Mouse (Mus musculus) hindbrain, embryonic 16.5 days (tissue): Measurements from ENCODE around the gene Thada. TPM values are rescaled to one million over a fixed set of nuclear protein-coding genes. Genes with fewer than 3 reads are reported as not detected.

Experiments used
- ATAC-seq: fragments of 200-750 bp; cut with Nextera tagmentation; 2 replicates; pipeline ENCODE4 v1.8.0; 2017; ENCODE audit warnings: moderate TSS enrichment, moderate library complexity
- H3K27ac ChIP-seq: fragments of 300-500 bp; sonication (generic); 2 replicates; pipeline ENCODE4 v1.5.1; 2014; ENCODE audit warnings: low read depth, mild to moderate bottlenecking, control low read depth, low read length, moderate library complexity
- H3K27me3 ChIP-seq: fragments of 300-500 bp; sonication (generic); replicated peaks from 2 replicates; pipeline ENCODE4 v1.6.1; 2014; ENCODE audit warnings: low read length; ENCODE audit not compliant: control insufficient read depth, insufficient read depth
- H3K36me3 ChIP-seq: fragments of 300-500 bp; sonication (generic); 2 replicates; pipeline ENCODE4 v1.6.1; 2014; ENCODE audit warnings: mild to moderate bottlenecking, low read length, moderate library complexity, mixed read lengths; ENCODE audit not compliant: control insufficient read depth, insufficient read depth
- H3K4me1 ChIP-seq: fragments of 300-500 bp; sonication (generic); 2 replicates; pipeline ENCODE4 v1.6.1; 2014; ENCODE audit warnings: low read depth, low read length; ENCODE audit not compliant: control insufficient read depth, insufficient read depth
- H3K4me2 ChIP-seq: fragments of 300-500 bp; sonication (generic); 2 replicates; pipeline ENCODE4 v1.6.1; 2014; ENCODE audit warnings: mild to moderate bottlenecking, low read length, control low read depth, moderate library complexity
- H3K4me3 ChIP-seq: fragments of 300-500 bp; sonication (generic); 2 replicates; pipeline ENCODE4 v1.5.1; 2014; ENCODE audit warnings: mild to moderate bottlenecking, low read length, control low read depth, moderate library complexity
- H3K9ac ChIP-seq: fragments of 300-500 bp; sonication (generic); 2 replicates; pipeline ENCODE4 v1.6.1; 2014; ENCODE audit warnings: low read depth, mild to moderate bottlenecking, control low read depth, low read length, moderate library complexity
- H3K9me3 ChIP-seq: fragments of 300-500 bp; sonication (generic); 2 replicates; pipeline ENCODE4 v1.6.1; 2014; ENCODE audit warnings: mild to moderate bottlenecking, low read length, moderate library complexity; ENCODE audit not compliant: control insufficient read depth
- WGBS: fragments of 180-500 bp; shearing (Covaris S2); extraction: QIAGEN DNeasy Blood & Tissue Kit; methylation state at CpG from one replicate; pipeline ENCODE4 v1.1.7; 2014; 5-methylcytosine and 5-hydroxymethylcytosine counted together
- polyA plus RNA-seq: library from polyadenylated mRNA; unstranded; fragments of >200 nt; fragmentation: Nextera tagmentation; extraction: Ambion mirVana; gene quantifications from 2 replicates; pipeline ENCODE4 v1.2.1, GENCODE M21; 2015

Thada gene
- polyA plus RNA-seq, 1 experiment from 2014 or later: 5.1 TPM

DNA sequence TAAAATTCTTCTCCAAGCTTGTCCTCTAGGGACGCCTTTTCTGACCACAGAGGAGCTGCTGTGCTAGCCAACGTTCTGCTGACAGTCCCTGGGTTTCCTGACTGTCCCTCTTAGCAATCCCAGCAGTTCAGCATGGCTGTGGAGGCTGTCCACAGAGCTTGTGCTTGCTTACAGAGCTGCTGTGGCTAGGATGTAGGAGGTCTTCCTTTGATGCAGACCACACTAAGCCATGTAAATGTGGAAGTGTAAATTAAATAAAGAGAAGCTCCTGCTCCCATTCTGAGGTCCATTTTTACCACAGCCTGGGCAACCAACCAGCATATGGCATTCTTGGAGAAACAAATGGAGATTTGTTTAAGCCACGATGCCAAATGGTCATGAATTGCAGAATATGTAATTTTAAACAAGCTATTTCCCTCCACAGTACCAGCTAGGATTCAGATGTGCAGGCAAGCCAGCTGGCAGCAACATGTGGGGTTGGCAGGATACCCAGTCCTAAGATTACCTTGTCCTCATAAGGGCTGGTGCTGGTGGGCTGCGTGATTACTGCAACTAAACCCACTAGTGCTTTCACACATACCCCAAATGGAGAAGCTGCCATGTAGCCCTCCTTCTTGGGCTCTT is 207.3 kb downstream of the Thada start:
- WGBS: 47% methylated on average over 4 of the region's 4 CpGs

GRCm38 (mm10) chr17:84257927-84258532 is 208.0 kb downstream of the Thada start:
- H3K9me3 ChIP-seq: no peaks in the 10 kb centered on the region
- no peaks in the 10 kb centered on the region for H3K36me3 ChIP-seq
- ATAC-seq: 0 out of 2 replicates have a peak, but pooled peaks have one; percentile 8
- H3K9ac ChIP-seq: no peak overlapping the region
- H3K4me1 ChIP-seq: peaks cover 4% of the 10 kb centered on the region
- H3K27ac ChIP-seq: no peak overlapping the region
- no peak overlapping the region for H3K4me3 ChIP-seq
- WGBS: 82% methylated on average over 5 of the region's 5 CpGs
- no peaks in the 10 kb centered on the region for H3K27me3 ChIP-seq
- H3K4me2 ChIP-seq: no peak overlapping the region

More for the DNA sequence above, 207.3 kb downstream of the Thada start:
- H3K36me3 ChIP-seq: no peaks in the 10 kb centered on the region
- no peak overlapping the region for H3K4me2 ChIP-seq
- ATAC-seq: peak; percentile 66; the same call in 1 of the 2 replicates
- no peaks in the 10 kb centered on the region for H3K27me3 ChIP-seq
- no peak overlapping the region for H3K27ac ChIP-seq
- no peak overlapping the region for H3K4me3 ChIP-seq
- no peak overlapping the region for H3K9ac ChIP-seq
- H3K4me1 ChIP-seq: peaks cover 4% of the 10 kb centered on the region
- H3K9me3 ChIP-seq: no peaks in the 10 kb centered on the region

GRCm38 (mm10) chr17:84256278-84256819 is 209.7 kb downstream of the Thada start:
- Histone ChIP-seq H3K27me3 (no peaks in the 10 kb centered on the region), H3K9ac (no peak overlapping the region), H3K27ac (peak overlapping the region; percentile 12; the same call in 1 of the 2 replicates), H3K36me3 (0 out of 2 replicates have a peak, but pooled peaks cover 3% of the 10 kb centered on the region), H3K4me3 (no peak overlapping the region), H3K4me1 (peaks cover 4% of the 10 kb centered on the region), H3K4me2 (no peak overlapping the region), H3K9me3 (no peaks in the 10 kb centered on the region)
- ATAC-seq: no peak
- WGBS: 59% methylated on average over 9 of the region's 9 CpGs

DNA sequence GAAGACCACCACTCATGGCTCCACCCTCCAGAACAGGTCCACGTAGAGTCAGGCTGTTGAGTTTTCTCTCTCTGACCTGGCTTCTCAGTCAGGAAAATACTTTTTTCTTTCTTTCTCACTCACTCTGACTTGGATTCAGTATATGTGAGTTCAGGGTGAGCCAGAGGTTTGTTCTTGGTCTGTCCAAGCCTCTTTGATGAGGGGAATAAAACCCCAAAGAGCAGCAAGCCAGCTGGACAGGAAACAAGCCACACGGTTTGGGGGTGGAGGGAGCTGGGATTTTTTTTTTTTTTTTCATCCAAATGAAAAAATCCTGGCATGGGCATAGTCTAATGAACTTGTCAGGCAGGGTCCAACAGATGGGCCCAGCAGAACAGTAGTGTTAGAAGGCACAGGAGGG is 210.2 kb downstream of the Thada start:
- no peaks in the 10 kb centered on the region for H3K27me3 ChIP-seq
- H3K27ac ChIP-seq: no peak overlapping the region
- 0 out of 2 replicates have a peak, but pooled peaks cover 3% of the 10 kb centered on the region for H3K36me3 ChIP-seq
- H3K4me3 ChIP-seq: no peak overlapping the region
- H3K4me2 ChIP-seq: no peak overlapping the region
- 52% methylated on average over 2 of the region's 2 CpGs for WGBS
- H3K9ac ChIP-seq: no peak overlapping the region
- peak; percentile 40; the same call in 1 of the 2 replicates for ATAC-seq
- H3K9me3 ChIP-seq: no peaks in the 10 kb centered on the region
- peaks cover 4% of the 10 kb centered on the region for H3K4me1 ChIP-seq

DNA sequence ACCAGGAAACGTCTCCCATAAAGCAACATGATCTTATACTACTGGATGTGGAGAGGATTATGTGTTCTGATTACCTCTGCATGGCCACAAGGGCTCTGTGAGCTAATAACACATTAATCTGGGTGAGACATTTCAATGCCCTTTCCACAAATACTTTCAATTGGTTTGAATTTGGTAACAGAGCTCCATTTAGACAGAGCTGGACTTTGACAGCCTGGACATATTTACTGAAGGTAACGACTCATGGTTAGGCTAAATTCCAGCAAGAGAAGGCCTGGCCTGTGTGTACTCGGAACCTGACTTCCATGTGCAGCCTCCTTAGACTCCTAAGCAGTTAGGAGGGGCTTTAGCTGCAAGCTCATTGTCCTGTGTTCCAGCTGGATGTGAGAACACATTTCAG is 214.6 kb downstream of the Thada start:
- no peak overlapping the region for H3K4me2 ChIP-seq
- no peak for ATAC-seq
- no peak overlapping the region for H3K27ac ChIP-seq
- no peak overlapping the region for H3K4me3 ChIP-seq
- H3K9ac ChIP-seq: no peak overlapping the region
- H3K9me3 ChIP-seq: no peaks in the 10 kb centered on the region
- no peaks in the 10 kb centered on the region for H3K4me1 ChIP-seq
- no peaks in the 10 kb centered on the region for H3K27me3 ChIP-seq
- H3K36me3 ChIP-seq: 0 out of 2 replicates have a peak, but pooled peaks cover 3% of the 10 kb centered on the region
- WGBS: 88% methylated on average over 3 of the region's 3 CpGs

GRCm38 (mm10) chr17:84244182-84244920 is 221.7 kb downstream of the Thada start:
- H3K4me2 ChIP-seq: no peak overlapping the region
- H3K4me3 ChIP-seq: no peak overlapping the region
- no peaks in the 10 kb centered on the region for H3K36me3 ChIP-seq
- no peaks in the 10 kb centered on the region for H3K27me3 ChIP-seq
- H3K4me1 ChIP-seq: no peaks in the 10 kb centered on the region
- WGBS: 85% methylated on average over 18 of the region's 18 CpGs
- H3K9me3 ChIP-seq: no peaks in the 10 kb centered on the region
- no peak overlapping the region for H3K9ac ChIP-seq
- no peak overlapping the region for H3K27ac ChIP-seq
- ATAC-seq: no peak

DNA sequence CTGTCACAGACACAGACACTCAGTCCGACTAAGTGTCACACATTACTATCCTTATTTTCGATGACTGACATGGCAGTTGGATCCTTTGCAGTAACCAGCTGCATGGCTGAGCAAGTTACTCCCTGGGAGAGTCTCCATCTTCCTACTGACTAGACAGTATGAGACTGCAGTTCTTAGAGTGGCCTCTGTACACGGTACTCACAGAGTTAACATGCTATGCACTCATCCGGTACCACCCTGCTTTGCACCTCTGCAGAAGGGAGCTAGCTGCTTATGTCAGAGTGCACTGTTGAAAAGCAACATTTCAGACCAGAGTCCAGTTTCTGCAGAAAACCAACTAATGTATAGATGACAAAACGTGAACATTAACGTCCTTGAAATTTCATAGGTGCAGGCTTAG is 222.2 kb downstream of the Thada start:
- Histone ChIP-seq H3K9ac (no peak overlapping the region), H3K4me3 (no peak overlapping the region), H3K27ac (no peak overlapping the region), H3K27me3 (no peaks in the 10 kb centered on the region), H3K36me3 (no peaks in the 10 kb centered on the region), H3K4me2 (no peak overlapping the region), H3K4me1 (no peaks in the 10 kb centered on the region), H3K9me3 (no peaks in the 10 kb centered on the region)
- WGBS: 81% methylated on average over 6 of the region's 6 CpGs
- ATAC-seq: no peak

DNA sequence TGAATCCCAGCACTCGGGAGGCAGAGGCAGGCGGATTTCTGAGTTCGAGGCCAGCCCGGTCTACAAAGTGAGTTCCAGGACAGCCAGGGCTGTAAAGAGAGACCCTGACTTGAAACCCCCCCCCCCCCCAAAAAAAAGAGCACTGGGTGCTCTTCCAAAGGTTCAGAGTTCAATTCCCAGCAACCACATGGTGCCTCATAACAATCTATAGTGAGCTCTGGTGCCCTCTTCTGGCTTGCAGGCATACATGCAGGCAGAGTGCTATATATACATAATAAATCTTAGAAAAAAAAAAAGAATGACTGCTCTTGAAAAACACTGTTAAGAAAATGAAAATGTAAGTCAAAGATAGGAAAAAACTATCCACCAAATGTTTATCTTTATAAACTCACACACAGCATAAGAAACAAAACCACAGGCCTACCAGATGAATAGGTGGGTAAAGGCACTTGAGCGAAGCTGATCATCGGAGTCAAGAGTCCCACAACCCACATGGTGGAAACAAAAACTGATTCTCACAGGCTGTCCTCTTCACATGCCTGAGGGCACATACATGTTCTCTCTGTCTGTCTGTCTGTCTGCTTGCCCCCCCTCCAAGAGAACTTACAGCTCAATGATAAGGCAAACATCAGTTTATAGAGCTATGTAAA is 224.6 kb downstream of the Thada start:
- no peak overlapping the region for H3K4me2 ChIP-seq
- H3K27ac ChIP-seq: no peak overlapping the region
- no peaks in the 10 kb centered on the region for H3K4me1 ChIP-seq
- no peaks in the 10 kb centered on the region for H3K27me3 ChIP-seq
- no peak for ATAC-seq
- WGBS: 98% methylated on average over 6 of the region's 6 CpGs
- H3K9me3 ChIP-seq: no peaks in the 10 kb centered on the region
- H3K36me3 ChIP-seq: no peaks in the 10 kb centered on the region
- no peak overlapping the region for H3K9ac ChIP-seq
- no peak overlapping the region for H3K4me3 ChIP-seq
